Mouse (Mus musculus) frontal cortex, postnatal 10 days (tissue): ENCODE results near the gene Plekha7.
"Not testable (repeated sequence)": the region's sequence is repeated elsewhere in the genome, so short reads cannot be mapped to it uniquely, and the experiment has no call there.

Experiments used
- DNase-seq, 2 experiments: peaks; one replicate each; pipeline ENCODE4 v3.0.0; 2022; ENCODE audit warnings: low spot score in 2 of 2, mixed read lengths in 1 of 2

Plekha7 gene

GRCm38 (mm10) chr7:116131390-116131789 is 176.8 kb downstream of the Plekha7 start:
- peak in 1 of 2 experiments; percentile 29 for DNase-seq

GRCm38 (mm10) chr7:116129374-116129773 is 178.8 kb downstream of the Plekha7 start:
- no peak for DNase-seq

DNA sequence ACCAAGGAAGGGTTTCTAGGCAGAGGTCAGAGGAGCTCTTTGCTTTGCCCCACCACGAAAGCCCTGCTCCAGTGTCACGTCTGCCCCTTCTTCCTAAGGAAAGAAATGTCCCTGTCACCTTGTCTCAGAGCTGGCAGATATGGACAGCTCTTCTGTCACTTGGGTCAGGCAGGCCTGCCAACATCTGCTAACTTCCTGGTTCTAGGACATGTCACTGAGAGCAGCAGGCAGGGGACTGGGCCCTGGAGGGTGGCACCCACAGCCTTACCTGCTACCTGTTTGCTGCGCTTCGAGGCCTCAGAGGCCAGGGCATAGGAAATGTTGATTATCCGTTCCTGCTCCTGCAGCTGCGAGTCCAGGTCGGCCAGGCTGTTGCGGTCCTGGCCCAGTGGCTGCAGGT is 179.9 kb downstream of the Plekha7 start:
- no peak for DNase-seq

DNA sequence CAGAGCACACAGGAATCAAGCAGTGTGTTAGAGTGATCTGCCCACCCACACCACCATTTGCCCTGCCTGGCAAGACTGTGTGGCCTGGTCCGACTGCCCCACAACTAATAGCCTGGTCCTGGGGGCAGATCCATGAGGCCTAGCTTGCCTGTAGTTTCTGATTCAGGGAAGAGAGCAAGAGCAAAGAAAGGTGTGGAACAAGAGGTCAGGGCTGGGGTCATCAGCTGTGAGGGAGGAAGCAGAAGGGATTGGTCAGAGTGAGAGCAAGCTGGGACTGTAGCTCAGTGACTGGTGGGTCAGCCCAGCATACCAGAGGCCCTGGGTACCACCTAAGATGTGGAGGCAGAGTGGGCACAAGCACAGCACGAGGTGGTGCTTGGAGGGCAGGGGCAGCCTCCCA is 181.1 kb downstream of the Plekha7 start:
- DNase-seq: no peak

GRCm38 (mm10) chr7:116125671-116126070 is 182.5 kb downstream of the Plekha7 start:
- DNase-seq: no peak

GRCm38 (mm10) chr7:116124057-116124456 is 184.1 kb downstream of the Plekha7 start:
- DNase-seq: no peak

DNA sequence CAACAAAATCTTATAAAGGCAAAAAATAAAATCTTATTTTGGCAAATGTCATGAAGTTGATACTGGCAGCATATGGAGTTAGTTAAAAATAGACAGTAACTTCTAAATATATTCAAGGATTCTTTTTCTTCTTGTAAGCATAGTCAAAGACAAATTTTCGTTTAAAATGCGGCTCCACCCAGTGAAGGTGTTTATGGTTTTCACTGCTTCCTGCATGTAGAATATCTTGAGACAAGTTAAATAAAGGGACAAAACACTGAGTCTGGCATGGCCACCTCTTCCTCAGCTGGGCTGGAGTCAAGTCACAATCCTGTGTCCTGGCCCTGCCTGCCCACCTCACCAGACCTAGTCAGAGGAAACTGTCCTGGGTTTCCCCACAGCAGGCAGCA is 184.6 kb downstream of the Plekha7 start:
- DNase-seq: no peak

DNA sequence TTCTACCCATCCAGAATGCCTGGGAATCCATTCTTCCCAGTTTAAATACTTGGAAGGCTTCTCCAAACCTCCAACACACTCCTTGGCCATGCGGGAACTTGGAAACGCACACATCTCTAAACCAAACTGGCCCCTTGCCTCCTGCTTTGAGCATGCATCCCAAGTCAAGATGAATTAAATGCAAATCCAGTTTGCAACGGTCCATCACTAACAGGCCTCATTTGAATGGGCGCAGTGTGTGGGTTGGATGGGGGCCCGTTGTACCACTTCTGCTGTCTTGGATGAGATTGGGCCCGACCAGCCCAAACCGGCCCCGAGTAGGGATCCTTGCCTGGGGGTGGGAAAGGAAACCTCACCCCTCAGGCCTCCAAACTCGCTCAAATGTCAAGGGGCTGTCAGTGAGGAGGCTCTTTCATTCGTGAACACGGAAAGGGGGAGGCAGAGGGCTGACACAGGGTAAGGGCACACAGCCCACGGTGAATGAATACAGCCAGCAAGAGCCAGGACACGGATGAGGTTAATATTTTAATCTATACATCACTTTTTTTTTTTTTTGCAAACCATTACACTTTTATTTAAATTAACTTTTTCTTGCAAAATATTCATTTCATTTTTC is 185.1 kb downstream of the Plekha7 start:
- DNase-seq: peak in 1 of 2 experiments; percentile 23

DNA sequence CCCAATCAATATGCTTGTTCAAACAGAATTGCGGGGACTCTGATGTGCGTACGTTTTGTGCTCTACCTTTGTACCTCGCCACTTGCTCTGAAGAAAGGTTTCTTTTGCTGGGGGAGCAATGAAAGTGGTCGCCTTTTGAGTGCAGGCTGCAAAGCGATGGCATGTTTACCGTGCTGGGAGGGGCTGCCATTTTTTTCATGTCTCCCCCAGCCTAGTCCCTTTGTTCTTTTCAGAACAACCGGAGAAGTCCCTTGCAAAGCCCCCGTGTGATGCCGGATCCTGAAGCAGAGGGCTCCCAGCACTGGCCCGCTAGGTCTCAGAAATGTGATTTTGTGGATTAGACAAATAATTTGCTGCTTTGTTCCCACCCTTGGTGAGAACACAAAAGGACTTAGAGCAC is 187.0 kb downstream of the Plekha7 start:
- DNase-seq: no peak

DNA sequence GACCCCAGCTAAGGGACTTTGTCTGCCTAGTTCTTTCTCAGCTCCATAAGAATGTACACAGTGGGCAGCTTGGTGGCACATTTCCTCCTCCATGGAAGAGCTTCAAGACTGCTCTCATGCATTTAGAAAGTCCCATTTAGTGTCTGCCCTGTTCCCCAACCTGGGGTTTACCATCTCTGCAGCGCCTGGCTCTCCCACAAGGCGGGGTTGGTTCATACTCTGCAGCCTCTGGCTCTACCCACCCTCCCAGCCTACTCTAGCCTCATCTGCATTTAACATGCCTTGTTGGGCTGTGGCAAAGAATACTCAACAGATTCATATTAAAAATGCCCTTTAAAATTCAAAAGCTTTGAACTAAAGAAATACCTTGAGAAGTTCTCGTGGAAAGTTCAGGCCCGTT is 187.4 kb downstream of the Plekha7 start:
- no peak for DNase-seq

DNA sequence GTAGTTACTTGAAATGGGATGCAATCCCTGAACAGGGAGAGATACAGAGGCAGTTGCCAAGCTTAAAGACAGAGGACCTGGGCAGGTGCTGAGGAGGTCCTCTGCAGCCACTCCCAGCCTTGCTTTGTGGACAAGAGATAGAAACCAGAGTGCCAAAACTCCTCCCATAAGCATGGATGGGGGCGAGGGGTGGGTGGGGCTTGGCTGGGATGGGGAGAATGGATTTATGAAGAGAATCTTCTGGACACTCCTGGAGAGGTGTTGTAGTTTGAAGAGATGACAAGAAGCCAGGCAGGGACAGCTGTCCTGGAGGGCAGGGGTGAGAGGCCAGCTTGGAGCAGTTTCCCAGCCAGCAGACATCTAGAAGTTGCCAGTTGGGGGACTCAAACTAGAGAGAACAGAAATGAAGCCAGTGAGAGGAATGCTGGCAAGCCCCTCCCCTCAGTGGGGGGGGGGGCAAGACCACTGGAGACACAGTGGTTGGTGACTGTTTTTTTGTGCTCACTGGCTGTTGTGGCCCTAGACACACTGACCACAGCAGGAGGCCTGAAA is 188.8 kb downstream of the Plekha7 start:
- DNase-seq: no peak

DNA sequence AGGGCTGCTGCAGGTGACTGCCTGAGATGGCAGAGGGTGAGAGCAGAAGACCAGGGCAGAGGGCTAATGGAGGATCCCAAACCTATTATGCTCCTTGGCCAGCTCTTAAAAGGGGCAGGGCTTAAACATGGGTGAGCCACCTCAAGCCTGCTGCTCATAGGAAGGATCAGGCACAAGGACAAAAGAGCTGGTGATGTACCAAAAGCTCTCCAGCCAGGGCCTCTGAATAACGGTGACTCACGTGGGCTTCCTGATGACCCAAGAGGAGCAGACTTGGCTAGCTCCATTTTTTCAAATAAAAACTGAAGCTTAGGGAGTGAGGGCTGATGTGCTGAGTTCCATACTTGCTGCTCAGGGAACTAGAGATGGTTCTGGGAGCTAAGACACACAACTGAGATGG is 192.2 kb downstream of the Plekha7 start:
- DNase-seq: no peak

DNA sequence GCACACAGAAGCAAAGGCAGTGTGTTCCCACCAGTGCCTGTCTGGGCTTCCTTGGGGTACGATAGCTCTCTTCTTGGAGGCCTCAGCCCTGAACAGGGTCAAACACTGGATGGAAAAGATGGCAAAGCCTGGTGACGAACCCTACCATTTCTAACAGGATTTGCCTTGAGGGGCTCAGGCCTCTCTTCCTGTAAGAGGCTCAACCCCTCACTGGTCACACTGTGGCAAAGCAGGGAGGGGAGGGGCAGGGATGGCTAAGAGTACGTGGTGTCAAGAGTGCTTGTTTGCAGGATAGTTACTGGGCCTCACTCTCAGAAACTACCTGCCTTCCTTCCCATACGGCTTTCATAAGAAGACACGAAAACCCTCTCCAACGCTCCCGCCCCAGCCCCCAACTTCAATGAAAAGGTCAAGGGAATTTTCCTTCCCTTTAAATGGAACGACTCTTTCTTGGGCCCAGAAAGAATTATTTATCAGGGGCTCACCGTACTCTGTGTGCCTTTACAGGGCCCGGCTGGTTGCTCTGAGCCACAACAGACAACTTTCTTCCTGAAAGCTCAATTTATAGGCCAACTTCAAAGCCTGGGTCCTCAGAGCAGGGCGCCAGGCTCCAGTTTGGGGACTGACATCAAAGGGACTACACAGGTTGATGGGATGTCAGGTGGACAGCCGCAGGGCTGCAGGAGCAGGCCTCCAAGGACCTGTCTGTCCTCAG is 192.8 kb downstream of the Plekha7 start:
- no peak for DNase-seq

DNA sequence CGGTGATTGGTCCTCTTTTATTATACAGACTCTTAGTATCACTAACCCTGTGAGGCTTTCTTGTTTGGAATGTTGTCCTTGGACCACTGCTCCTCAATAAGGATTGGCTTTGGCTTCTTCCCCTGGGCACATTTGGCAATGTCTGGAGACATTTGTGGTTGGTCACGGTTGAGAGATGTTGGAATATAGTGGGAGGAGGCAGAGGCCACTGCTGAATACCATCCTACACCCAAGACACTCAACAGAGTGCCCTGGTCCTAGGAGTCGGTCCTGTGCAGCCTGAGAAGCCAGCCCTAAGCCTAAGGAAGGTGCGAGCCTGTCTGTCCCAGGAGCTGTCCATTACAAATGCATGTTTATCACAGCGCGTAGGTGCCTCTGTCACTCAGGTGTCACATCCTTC is 196.6 kb downstream of the Plekha7 start:
- no peak for DNase-seq

DNA sequence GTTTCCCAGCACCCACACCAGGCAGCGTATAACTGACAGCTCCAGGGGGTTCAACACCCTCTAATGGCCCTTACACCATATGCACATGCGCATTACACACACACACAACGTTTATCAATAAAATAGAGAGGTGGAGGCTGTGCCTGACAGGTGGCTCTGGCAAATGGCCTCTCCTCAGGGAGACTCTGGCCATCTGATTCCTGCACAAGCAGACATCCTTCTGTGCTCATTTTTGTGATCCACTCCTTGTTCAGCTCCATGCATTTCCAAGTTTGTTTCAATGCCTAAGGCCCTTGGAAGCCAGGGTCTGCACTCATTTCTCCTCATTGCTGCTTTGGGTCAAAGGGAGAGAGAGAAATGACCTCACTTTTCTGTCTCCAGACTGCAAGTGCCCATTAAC is 197.5 kb downstream of the Plekha7 start:
- no peak for DNase-seq

DNA sequence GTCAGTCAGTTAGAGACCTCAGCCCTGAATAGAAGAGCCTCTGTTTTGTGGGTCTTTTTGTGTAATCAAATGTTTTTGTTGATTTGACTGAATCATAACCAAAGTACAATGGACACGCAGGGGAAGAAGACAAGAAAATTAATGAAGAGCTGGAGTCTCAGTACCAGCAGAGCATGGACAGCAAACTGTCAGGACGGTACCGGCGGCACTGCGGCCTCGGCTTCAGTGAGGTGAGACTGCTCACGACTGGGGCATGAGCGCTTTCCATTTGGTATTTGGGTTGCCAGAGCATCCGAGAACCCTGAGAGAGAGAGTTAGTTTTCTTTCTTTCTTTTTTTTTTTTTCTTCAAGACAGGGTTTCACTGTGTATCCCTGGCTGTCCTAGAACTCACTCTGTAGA is 205.1 kb downstream of the Plekha7 start:
- DNase-seq: no peak

- DNase-seq: no peak
Observed at GRCm38 (mm10) chr7:116099952-116100528, 208.1 kb downstream of the Plekha7 start.

GRCm38 (mm10) chr7:116093466-116093850 is 214.7 kb downstream of the Plekha7 start:
- DNase-seq: no peak

GRCm38 (mm10) chr7:116092710-116093465 is 215.3 kb downstream of the Plekha7 start:
- peak; percentile 94 for DNase-seq

- not testable (repeated sequence) for DNase-seq
Observed at GRCm38 (mm10) chr7:116084366-116084765, 223.8 kb downstream of the Plekha7 start, which contains the start of gene Gm4353. Gene Gm4353, minus strand, starts transcription at chr7:116084635.
